12 mouse cellular contexts compared by ENCODE assay signal in the genomic region with DNA sequence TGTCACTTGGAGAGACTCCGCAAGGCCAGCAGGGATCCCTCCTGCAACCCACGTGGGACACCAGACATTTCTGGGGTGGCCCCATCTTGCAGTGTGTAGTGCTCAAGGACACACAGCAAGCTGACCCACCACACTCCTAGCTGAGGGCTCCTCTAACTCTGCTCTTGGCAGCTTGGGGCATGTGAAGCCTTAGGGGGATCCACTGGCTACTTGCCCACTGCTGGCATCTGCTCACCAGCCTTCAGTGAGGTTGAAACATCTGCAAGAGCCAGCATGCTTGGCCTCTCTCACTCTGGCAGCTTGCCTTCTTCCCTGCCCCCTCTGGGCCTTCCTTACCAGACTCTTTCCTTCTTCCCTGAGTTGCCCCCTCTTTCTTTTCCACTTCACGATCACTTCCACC.
DNase-seq lines count a peak whose midpoint lies in the region; ATAC-seq and TF ChIP-seq lines count a peak whose summit lies in the region.
"Had no signal": no experiment of that assay in that cellular context is flagged by ENCODE, and none has a peak within 500 bp of the region (broad histone marks: within the 10 kb centered on the region; RNA-seq: fewer than 3 reads in every experiment).

No protein-coding gene starts in this region.

- H3K27me3 ChIP-seq in lung, embryonic 14.5 days (ENCODE audit: insufficient read depth, low read length), result no peaks in the 10 kb centered on the region
- peaks cover 3% of the 10 kb centered on the region; the same call in 1 of the 2 replicates for H3K27me3 ChIP-seq in limb, embryonic 13.5 days

- H3K36me3 ChIP-seq in lung, embryonic 14.5 days (ENCODE audit: insufficient read depth), result no peaks in the 10 kb centered on the region
- H3K36me3 ChIP-seq in limb, embryonic 13.5 days, result no peaks in the 10 kb centered on the region
- H3K36me3 ChIP-seq: liver, embryonic 12.5 days had no signal

- DNase-seq in cerebellum, postnatal 4 days (ENCODE audit: low spot score in 2 of 2), result peak; percentile 43 to 89
- no peak for DNase-seq in cerebellum, adult 11-12 months
- DNase-seq in lung, embryonic 14.5 days, result peak; percentile 15
- no peak for DNase-seq in lung, postnatal 36 days
- DNase-seq in brain, adult 2 months (ENCODE audit: low read depth, low spot score), result peak; percentile 50
- no peak for DNase-seq in embryo, embryonic 10.5 days (ENCODE audit: low spot score)
- DNase-seq in embryo, embryonic 9.5 days (ENCODE audit: extremely low spot score), result no peak
- DNase-seq: kidney, postnatal 14 days; thymus, postnatal 4 days had no signal

- 65% methylated on average over 3 of the region's 3 CpGs for WGBS in lung, embryonic 14.5 days
- WGBS in limb, embryonic 13.5 days, result 51% methylated on average over 3 of the region's 3 CpGs

- H3K9ac ChIP-seq in lung, embryonic 14.5 days, result no peak overlapping the region
- no peak overlapping the region for H3K9ac ChIP-seq in limb, embryonic 13.5 days
- H3K9ac ChIP-seq: liver, embryonic 12.5 days had no signal

- H3K27ac ChIP-seq in lung, embryonic 14.5 days (ENCODE audit: low read depth), result no peak overlapping the region
- no peak overlapping the region for H3K27ac ChIP-seq in limb, embryonic 13.5 days
- H3K27ac ChIP-seq: liver, embryonic 12.5 days; macrophage had no signal

- H3K4me3 ChIP-seq in lung, embryonic 14.5 days (ENCODE audit: low read depth, low read length), result no peak overlapping the region
- no peak overlapping the region for H3K4me3 ChIP-seq in limb, embryonic 13.5 days
- H3K4me3 ChIP-seq: liver, embryonic 12.5 days had no signal

- ATAC-seq in lung, embryonic 14.5 days (ENCODE audit: insufficient read depth), result no peak
- ATAC-seq in limb, embryonic 13.5 days (ENCODE audit: low FRiP score, low read depth), result peak; percentile 32; the same call in 1 of the 2 replicates
- ATAC-seq: liver, embryonic 12.5 days had no signal

- no peaks in the 10 kb centered on the region for H3K4me1 ChIP-seq in lung, embryonic 14.5 days (ENCODE audit: insufficient read depth)
- H3K4me1 ChIP-seq in limb, embryonic 13.5 days, result peaks cover 15% of the 10 kb centered on the region
- H3K4me1 ChIP-seq: liver, embryonic 12.5 days had no signal

- no peaks in the 10 kb centered on the region for H3K9me3 ChIP-seq in lung, embryonic 14.5 days (ENCODE audit: low read depth, low read length)
- H3K9me3 ChIP-seq in limb, embryonic 13.5 days, result no peaks in the 10 kb centered on the region
- H3K9me3 ChIP-seq: liver, embryonic 12.5 days had no signal

- no peak overlapping the region for H3K4me2 ChIP-seq in lung, embryonic 14.5 days
- no peak overlapping the region for H3K4me2 ChIP-seq in limb, embryonic 13.5 days (replicated peaks)
- H3K4me2 ChIP-seq: liver, embryonic 12.5 days had no signal

- TF ChIP-seq CTCF in lung, embryonic 14.5 days (IDR thresholded peaks at IDR 0.05; ENCODE audit: low read depth), result no peak

Comparison
In these comparisons a context has a peak if more than half of its experiments do, and no peak if none do; other contexts are left out.
1. DNase-seq: peak in cerebellum, postnatal 4 days (2 of 2), lung, embryonic 14.5 days (single experiment) and brain, adult 2 months (single experiment); none in cerebellum, adult 11-12 months (single experiment), lung, postnatal 36 days (single experiment), embryo, embryonic 10.5 days (single experiment) and embryo, embryonic 9.5 days (single experiment).